28 mouse cellular contexts compared by ENCODE assay signal in the genomic region with DNA sequence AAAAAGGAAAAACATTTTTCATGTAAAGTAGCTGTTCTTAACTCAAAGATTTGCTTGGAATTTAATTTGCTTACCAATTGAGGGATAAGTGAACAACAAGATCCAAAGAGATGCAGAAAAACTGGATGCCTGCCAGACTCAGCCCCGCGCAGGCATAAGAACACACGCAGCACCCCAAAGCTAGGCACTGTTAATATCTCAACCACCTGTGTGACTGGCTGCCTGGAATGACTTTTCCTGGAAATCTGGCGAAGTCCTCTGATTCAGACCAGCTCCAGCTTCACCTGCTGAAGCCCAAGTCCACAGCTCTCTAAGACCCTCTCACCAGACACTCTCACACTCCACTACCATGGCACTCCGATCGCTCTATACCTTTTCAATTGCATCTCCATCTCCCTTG. TPM values are rescaled to one million over a fixed set of nuclear protein-coding genes. Genes with fewer than 3 reads are reported as not detected.
A peak's percentile ranks its signal among the peaks of the same experiment; 100 is the strongest.
DNase-seq lines count a peak whose midpoint lies in the region; ATAC-seq and TF ChIP-seq lines count a peak whose summit lies in the region.
"Had no signal": no experiment of that assay in that cellular context is flagged by ENCODE, and none has a peak within 500 bp of the region (broad histone marks: within the 10 kb centered on the region; RNA-seq: fewer than 3 reads in every experiment).

No protein-coding gene starts in this region.

- H3K27me3 ChIP-seq in forebrain, embryonic 14.5 days (replicated peaks; ENCODE audit: control insufficient read depth, insufficient read depth, low read length), result no peaks in the 10 kb centered on the region
- H3K27me3 ChIP-seq in forebrain, embryonic 11.5 days (ENCODE audit: control insufficient read depth, insufficient read depth, low read length), result no peaks in the 10 kb centered on the region
- H3K27me3 ChIP-seq in heart, embryonic 13.5 days (replicated peaks), result no peaks in the 10 kb centered on the region
- H3K27me3 ChIP-seq in heart, adult 2 months (ENCODE audit: control insufficient read depth, insufficient read depth, low read length), result no peaks in the 10 kb centered on the region
- H3K27me3 ChIP-seq: limb, embryonic 12.5 days had no signal

- H3K4me2 ChIP-seq in forebrain, embryonic 14.5 days (ENCODE audit: low read length), result no peak overlapping the region
- no peak overlapping the region for H3K4me2 ChIP-seq in forebrain, embryonic 11.5 days (ENCODE audit: low read depth, low read length, severe bottlenecking)
- H3K4me2 ChIP-seq in heart, embryonic 13.5 days, result no peak overlapping the region
- H3K4me2 ChIP-seq: limb, embryonic 12.5 days; liver, embryonic 11.5 days had no signal

- intact Hi-C loops in heart, postnatal 10 days (cut with DNase I), result no loop called here
- intact Hi-C loops in left cerebral cortex, postnatal 14 days (cut with DNase I), result no loop called here
- intact Hi-C loops in left cerebral cortex, postnatal 4 days (cut with DNase I), result no loop called here
- intact Hi-C loops in heart, adult 2 months (cut with DNase I), result no loop called here

- no peak overlapping the region for H3K27ac ChIP-seq in forebrain, embryonic 14.5 days (ENCODE audit: low read depth, low read length)
- no peak overlapping the region for H3K27ac ChIP-seq in forebrain, embryonic 11.5 days (ENCODE audit: low read depth, low read length)
- 0 out of 2 replicates have a peak overlapping the region, but pooled peaks have one; percentile 24 for H3K27ac ChIP-seq in heart, embryonic 13.5 days (replicated peaks)
- no peak overlapping the region for H3K27ac ChIP-seq in heart, adult 2 months
- H3K27ac ChIP-seq: embryonic facial prominence, embryonic 10.5 days; hindbrain, embryonic 10.5 days; layer of hippocampus, adult 2 months; limb, embryonic 12.5 days; midbrain, embryonic 10.5 days had no signal

- DNase-seq in forebrain, embryonic 14.5 days (ENCODE audit: low spot score), result peak; percentile 41
- no peak for DNase-seq in forebrain, embryonic 11.5 days (ENCODE audit: low spot score)
- no peak for DNase-seq in heart, postnatal 10 days
- DNase-seq in left cerebral cortex, postnatal 14 days (ENCODE audit: low spot score in 2 of 2), result peak; percentile 18 to 49
- no peak for DNase-seq in left cerebral cortex, postnatal 4 days
- peak; percentile 35 for DNase-seq in right cerebral cortex, postnatal 4 days
- no peak for DNase-seq in heart, adult 2 months
- DNase-seq: adrenal gland, postnatal 14 days; cerebellum, adult 9-11 months; gastrocnemius, postnatal 36 days; liver, postnatal 0 days had no signal

- no peak for TF ChIP-seq CTCF in heart, adult 2 months (IDR thresholded peaks at IDR 0.05)

- no peak overlapping the region for H3K4me3 ChIP-seq in forebrain, embryonic 14.5 days (ENCODE audit: low read depth, low read length)
- H3K4me3 ChIP-seq in forebrain, embryonic 11.5 days (ENCODE audit: low read depth, low read length), result no peak overlapping the region
- no peak overlapping the region for H3K4me3 ChIP-seq in heart, embryonic 13.5 days
- no peak overlapping the region for H3K4me3 ChIP-seq in heart, adult 2 months
- H3K4me3 ChIP-seq: embryonic facial prominence, embryonic 10.5 days; hindbrain, embryonic 10.5 days; layer of hippocampus, adult 2 months; limb, embryonic 12.5 days; midbrain, embryonic 10.5 days had no signal

- H3K9ac ChIP-seq in forebrain, embryonic 14.5 days (ENCODE audit: low read length), result no peak overlapping the region
- no peak overlapping the region for H3K9ac ChIP-seq in forebrain, embryonic 11.5 days (ENCODE audit: low read length)
- H3K9ac ChIP-seq in heart, embryonic 13.5 days, result no peak overlapping the region
- no peak overlapping the region for H3K9ac ChIP-seq in heart, adult 2 months (ENCODE audit: low read depth, low read length)
- H3K9ac ChIP-seq: limb, embryonic 12.5 days; liver, postnatal 0 days had no signal

- ATAC-seq in forebrain, embryonic 14.5 days, result no peak
- no peak for ATAC-seq in forebrain, embryonic 11.5 days (replicated peaks; ENCODE audit: low FRiP score)
- no peak for ATAC-seq in heart, embryonic 13.5 days (ENCODE audit: extremely low read depth, insufficient number of reproducible peaks, low FRiP score, low TSS enrichment)
- ATAC-seq: hindbrain, embryonic 16.5 days; intestine, postnatal 0 days; liver, postnatal 0 days; lung, postnatal 0 days had no signal

- no peak for TF ChIP-seq EP300 in heart, adult 2 months (IDR thresholded peaks at IDR 0.05; ENCODE audit: insufficient read depth, low read depth, low read length)

- H3K79me2 ChIP-seq in heart, adult 2 months (replicated peaks; ENCODE audit: control insufficient read depth, insufficient read depth, low read length), result peaks cover 9% of the 10 kb centered on the region

- TF ChIP-seq POLR2A in heart, adult 2 months (IDR thresholded peaks at IDR 0.05; ENCODE audit: insufficient read depth, low read depth, low read length), result no peak

- H3K36me3 ChIP-seq in forebrain, embryonic 14.5 days (ENCODE audit: control insufficient read depth, insufficient read depth, low read length), result no peaks in the 10 kb centered on the region
- no peaks in the 10 kb centered on the region for H3K36me3 ChIP-seq in forebrain, embryonic 11.5 days (ENCODE audit: control insufficient read depth, insufficient read depth, low read length)
- no peaks in the 10 kb centered on the region for H3K36me3 ChIP-seq in heart, embryonic 13.5 days
- peaks cover 24% of the 10 kb centered on the region for H3K36me3 ChIP-seq in heart, adult 2 months (ENCODE audit: control insufficient read depth, insufficient read depth, low read length)
- H3K36me3 ChIP-seq: embryonic facial prominence, embryonic 10.5 days; hindbrain, embryonic 10.5 days; limb, embryonic 12.5 days; midbrain, embryonic 10.5 days had no signal

- no peaks in the 10 kb centered on the region for H3K9me3 ChIP-seq in forebrain, embryonic 14.5 days (replicated peaks; ENCODE audit: control insufficient read depth, low read length)
- no peaks in the 10 kb centered on the region for H3K9me3 ChIP-seq in forebrain, embryonic 11.5 days (ENCODE audit: control insufficient read depth, low read length)
- no peaks in the 10 kb centered on the region for H3K9me3 ChIP-seq in heart, embryonic 13.5 days
- H3K9me3 ChIP-seq: embryonic facial prominence, embryonic 10.5 days; hindbrain, embryonic 10.5 days; limb, embryonic 12.5 days; midbrain, embryonic 10.5 days had no signal

- 50% methylated on average over 6 of the region's 6 CpGs for WGBS in forebrain, embryonic 14.5 days
- whole genome bisulfite sequencing in forebrain, embryonic 11.5 days, result 90% methylated on average over 6 of the region's 6 CpGs
- 77% methylated on average over 6 of the region's 6 CpGs for WGBS in heart, embryonic 13.5 days
- WGBS in heart, adult 2 months, result 71% methylated on average over 6 of the region's 6 CpGs

- H3K4me1 ChIP-seq in forebrain, embryonic 14.5 days (ENCODE audit: control insufficient read depth, insufficient read depth, low read length), result peaks cover 5% of the 10 kb centered on the region; the same call in 1 of the 2 replicates
- peaks cover 9% of the 10 kb centered on the region; the same call in 1 of the 2 replicates for H3K4me1 ChIP-seq in forebrain, embryonic 11.5 days (replicated peaks; ENCODE audit: control insufficient read depth, insufficient read depth, low read length)
- peaks cover 91% of the 10 kb centered on the region for H3K4me1 ChIP-seq in heart, embryonic 13.5 days
- H3K4me1 ChIP-seq in heart, adult 2 months (ENCODE audit: control insufficient read depth, insufficient read depth, low read length), result peaks cover 20% of the 10 kb centered on the region

RNA-seq across cellular contexts. Expression of a gene that starts 42.6 kb away (rescaled TPM):
- polyA plus RNA-seq in forebrain, embryonic 14.5 days (2014; fragmentation: Nextera tagmentation; extraction: Ambion mirVana), result 8.7 and 9.5 TPM in 2 replicates
- 5.1 and 5.9 TPM in 2 replicates for polyA plus RNA-seq in forebrain, embryonic 11.5 days (2014; fragmentation: Nextera tagmentation; extraction: Ambion mirVana)
- 9.2 and 9.8 TPM in 2 replicates for polyA plus RNA-seq in heart, embryonic 13.5 days (2015; fragmentation: Nextera tagmentation; extraction: Ambion mirVana)
- 10 to 100 TPM; 24.2 to 31.8 TPM for total RNA-seq in heart, postnatal 10 days (2021)
- 10 to 100 TPM; 32.7 to 33.8 TPM for total RNA-seq in left cerebral cortex, postnatal 14 days (2021)
- total RNA-seq in left cerebral cortex, postnatal 4 days (2021), result 10 to 100 TPM; 50.1 to 56.7 TPM
- 10 to 100 TPM; 14.6 to 15.7 TPM for total RNA-seq in heart, adult 2 months (2021)
- 7.4 and 12.1 TPM in 2 replicates for polyA plus RNA-seq in heart, adult 2 months (2012; rRNA removed)

RNA-seq across cellular contexts. Expression of a gene that starts 42.7 kb away (rescaled TPM):
- polyA plus RNA-seq in forebrain, embryonic 14.5 days (2014; fragmentation: Nextera tagmentation; extraction: Ambion mirVana), result 13.1 TPM in 2 replicates
- 4.9 and 7.5 TPM in 2 replicates for polyA plus RNA-seq in forebrain, embryonic 11.5 days (2014; fragmentation: Nextera tagmentation; extraction: Ambion mirVana)
- 6.4 and 7.6 TPM in 2 replicates for polyA plus RNA-seq in heart, embryonic 13.5 days (2015; fragmentation: Nextera tagmentation; extraction: Ambion mirVana)
- total RNA-seq in heart, postnatal 10 days (2021), result 1 to 10 TPM; 1.8 to 2.6 TPM
- 10 to 100 TPM; 16.7 to 19.4 TPM for total RNA-seq in left cerebral cortex, postnatal 14 days (2021)
- total RNA-seq in left cerebral cortex, postnatal 4 days (2021), result 10 to 100 TPM; 10.1 to 12.2 TPM
- total RNA-seq in heart, adult 2 months (2021), result 1 to 10 TPM; 2.2 to 3.3 TPM
- 3.0 and 5.1 TPM in 2 replicates for polyA plus RNA-seq in heart, adult 2 months (2012; rRNA removed)

RNA-seq across cellular contexts. Expression of a gene that starts 54.4 kb away (rescaled TPM):
- polyA plus RNA-seq in forebrain, embryonic 14.5 days (2014; fragmentation: Nextera tagmentation; extraction: Ambion mirVana), result not detected in 2 replicates
- polyA plus RNA-seq in forebrain, embryonic 11.5 days (2014; fragmentation: Nextera tagmentation; extraction: Ambion mirVana), result not detected in 2 replicates
- 0.15 TPM in 1 of 2 replicates, not detected in the other for polyA plus RNA-seq in heart, embryonic 13.5 days (2015; fragmentation: Nextera tagmentation; extraction: Ambion mirVana)
- not detected for total RNA-seq in heart, postnatal 10 days (2021)
- not detected for total RNA-seq in left cerebral cortex, postnatal 14 days (2021)
- total RNA-seq in left cerebral cortex, postnatal 4 days (2021), result not detected
- total RNA-seq in heart, adult 2 months (2021), result not detected
- polyA plus RNA-seq in heart, adult 2 months (2012; rRNA removed), result not detected in 2 replicates
- total RNA-seq: adrenal gland, postnatal 14 days; gastrocnemius, adult 18-20 months; gastrocnemius, postnatal 36 days; layer of hippocampus, adult 2 months; layer of hippocampus, postnatal 25 days; midbrain, postnatal 0 days had no signal
- polyA plus RNA-seq: cortical plate, adult 2 months; embryonic facial prominence, embryonic 10.5 days; heart, postnatal 0 days; hindbrain, embryonic 10.5 days; hindbrain, embryonic 16.5 days; intestine, postnatal 0 days; limb, embryonic 12.5 days; liver, embryonic 11.5 days; liver, postnatal 0 days; lung, postnatal 0 days; midbrain, embryonic 10.5 days; midbrain, postnatal 0 days; spleen, adult 2 months; urinary bladder, adult 2 months had no signal

Comparison
In these comparisons a context has a peak if more than half of its experiments do, and no peak if none do; other contexts are left out.
1. DNase-seq: peak in forebrain, embryonic 14.5 days (single experiment), left cerebral cortex, postnatal 14 days (2 of 2) and right cerebral cortex, postnatal 4 days (single experiment); none in forebrain, embryonic 11.5 days (single experiment), heart, postnatal 10 days (0 of 2), left cerebral cortex, postnatal 4 days (single experiment) and heart, adult 2 months (0 of 2).